Mouse (Mus musculus) lung, postnatal 0 days (tissue): Measurements from ENCODE around the gene Dbi.
"Not testable (repeated sequence)": the region's sequence is repeated elsewhere in the genome, so short reads cannot be mapped to it uniquely, and the experiment has no call there.

Experiments
- CTCF ChIP-seq: IDR thresholded peaks from 2 replicates; pipeline ENCODE4 v1.5.1; 2016; ENCODE audit warnings: antibody characterized with exemption, mild to moderate bottlenecking
- EP300 ChIP-seq: IDR thresholded peaks from 2 replicates; pipeline ENCODE4 v1.6.1; 2016; ENCODE audit warnings: antibody characterized with exemption, mild to moderate bottlenecking, control low read depth

DNA sequence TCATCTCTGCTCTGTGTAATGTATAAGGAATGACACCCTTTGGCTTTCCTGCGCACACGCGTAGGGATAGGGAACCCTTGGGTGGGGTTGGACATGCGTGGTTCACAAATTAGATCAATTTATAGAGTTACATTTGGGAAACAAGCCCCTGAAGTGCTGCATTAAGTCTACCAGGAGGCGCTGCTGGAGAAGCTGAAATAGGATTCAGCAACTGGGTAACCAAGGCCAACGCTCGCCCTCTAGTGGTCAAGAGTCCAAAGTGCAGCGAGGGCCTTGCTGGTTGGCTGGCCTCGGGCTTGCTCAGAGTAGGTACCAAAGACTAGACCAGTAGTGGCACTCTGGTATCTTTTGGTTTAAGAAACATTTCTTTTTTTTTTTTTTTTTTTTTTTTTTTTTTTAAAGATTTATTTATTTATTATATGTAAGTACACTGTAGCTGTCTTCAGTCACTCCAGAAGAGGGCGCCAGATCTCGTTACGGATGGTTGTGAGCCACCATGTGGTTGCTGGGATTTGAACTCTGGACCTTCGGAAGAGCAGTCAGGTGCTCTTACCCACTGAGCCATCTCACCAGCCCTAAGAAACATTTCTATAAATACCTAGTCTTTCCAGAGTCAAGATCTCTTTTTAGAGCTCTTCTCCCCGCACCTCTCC is 27.3 kb downstream of the Dbi start:
- TF ChIP-seq EP300: not testable (repeated sequence)
- TF ChIP-seq CTCF: peak; percentile 96
